Mouse (Mus musculus): ENCODE results near the gene Ccdc87.
"Not testable (repeated sequence)": the region's sequence is repeated elsewhere in the genome, so short reads cannot be mapped to it uniquely, and the experiment has no call there.

Gene Ccdc87

GRCm38 (mm10) chr19:4839149-4839548 lies at the start of gene Ccdc87, which contains the start of gene Ccs:
Gene Ccdc87, plus strand, starts transcription at chr19:4839366.
Gene Ccs, minus strand, starts transcription at chr19:4839332.
- DNase-seq (ENCODE audit: low read depth, low spot score), result peak; percentile 87

GRCm38 (mm10) chr19:4793281-4793830 lies 45.8 kb upstream of the Ccdc87 start:
- DNase-seq (ENCODE audit: low read depth, low spot score), result no peak

- DNase-seq (ENCODE audit: low read depth, low spot score), result peak; percentile 99
Measured at GRCm38 (mm10) chr19:4793831-4794422, 45.2 kb upstream of the Ccdc87 start, which contains the start of gene Rbm4. Gene Rbm4, minus strand, starts transcription at chr19:4793901.

- no peak for DNase-seq (ENCODE audit: low read depth, low spot score)
Measured at GRCm38 (mm10) chr19:4795929-4796328, 43.2 kb upstream of the Ccdc87 start.

GRCm38 (mm10) chr19:4797846-4798245 lies 41.3 kb upstream of the Ccdc87 start:
- DNase-seq (ENCODE audit: low read depth, low spot score), result no peak

- no peak for DNase-seq (ENCODE audit: low read depth, low spot score)
Measured at GRCm38 (mm10) chr19:4799083-4799482, 40.1 kb upstream of the Ccdc87 start.

GRCm38 (mm10) chr19:4802691-4803091 lies 36.5 kb upstream of the Ccdc87 start:
- DNase-seq (ENCODE audit: low read depth, low spot score), result no peak

- DNase-seq (ENCODE audit: low read depth, low spot score), result no peak
Measured at GRCm38 (mm10) chr19:4803283-4803682, 35.9 kb upstream of the Ccdc87 start.

- no peak for DNase-seq (ENCODE audit: low read depth, low spot score)
Measured at GRCm38 (mm10) chr19:4810309-4810708, 28.9 kb upstream of the Ccdc87 start.

GRCm38 (mm10) chr19:4810746-4811062 lies 28.5 kb upstream of the Ccdc87 start:
- DNase-seq (ENCODE audit: low read depth, low spot score), result no peak

- peak; percentile 97 for DNase-seq (ENCODE audit: low read depth, low spot score)
Measured at GRCm38 (mm10) chr19:4811063-4811908, 27.9 kb upstream of the Ccdc87 start, which contains the start of the genes Gm21992 and Rbm14. Gene Gm21992, minus strand, starts transcription at chr19:4811612. Gene Rbm14, minus strand, starts transcription at chr19:4811634.

GRCm38 (mm10) chr19:4811909-4812242 lies 27.3 kb upstream of the Ccdc87 start:
- DNase-seq (ENCODE audit: low read depth, low spot score), result no peak

- not testable (repeated sequence) for DNase-seq (ENCODE audit: low read depth, low spot score)
Measured at GRCm38 (mm10) chr19:4812334-4812949, 26.7 kb upstream of the Ccdc87 start.

GRCm38 (mm10) chr19:4813015-4813414 lies 26.2 kb upstream of the Ccdc87 start:
- DNase-seq (ENCODE audit: low read depth, low spot score), result no peak

GRCm38 (mm10) chr19:4817182-4817835 lies 21.9 kb upstream of the Ccdc87 start:
- no peak for DNase-seq (ENCODE audit: low read depth, low spot score)

GRCm38 (mm10) chr19:4820678-4821303 lies 18.4 kb upstream of the Ccdc87 start:
- no peak for DNase-seq (ENCODE audit: low read depth, low spot score)

GRCm38 (mm10) chr19:4828444-4829114 lies 10.6 kb upstream of the Ccdc87 start:
- no peak for DNase-seq (ENCODE audit: low read depth, low spot score)

- no peak for DNase-seq (ENCODE audit: low read depth, low spot score)
Measured at GRCm38 (mm10) chr19:4829156-4829555, 10.0 kb upstream of the Ccdc87 start.

GRCm38 (mm10) chr19:4833977-4834376 lies 5.2 kb upstream of the Ccdc87 start:
- DNase-seq (ENCODE audit: low read depth, low spot score), result no peak

GRCm38 (mm10) chr19:4836096-4836495 lies 3.1 kb upstream of the Ccdc87 start:
- DNase-seq (ENCODE audit: low read depth, low spot score), result no peak

GRCm38 (mm10) chr19:4837049-4837448 lies 2.1 kb upstream of the Ccdc87 start:
- DNase-seq (ENCODE audit: low read depth, low spot score), result no peak
